ENCODE assay signal across 19 mouse cellular contexts in the genomic region with DNA sequence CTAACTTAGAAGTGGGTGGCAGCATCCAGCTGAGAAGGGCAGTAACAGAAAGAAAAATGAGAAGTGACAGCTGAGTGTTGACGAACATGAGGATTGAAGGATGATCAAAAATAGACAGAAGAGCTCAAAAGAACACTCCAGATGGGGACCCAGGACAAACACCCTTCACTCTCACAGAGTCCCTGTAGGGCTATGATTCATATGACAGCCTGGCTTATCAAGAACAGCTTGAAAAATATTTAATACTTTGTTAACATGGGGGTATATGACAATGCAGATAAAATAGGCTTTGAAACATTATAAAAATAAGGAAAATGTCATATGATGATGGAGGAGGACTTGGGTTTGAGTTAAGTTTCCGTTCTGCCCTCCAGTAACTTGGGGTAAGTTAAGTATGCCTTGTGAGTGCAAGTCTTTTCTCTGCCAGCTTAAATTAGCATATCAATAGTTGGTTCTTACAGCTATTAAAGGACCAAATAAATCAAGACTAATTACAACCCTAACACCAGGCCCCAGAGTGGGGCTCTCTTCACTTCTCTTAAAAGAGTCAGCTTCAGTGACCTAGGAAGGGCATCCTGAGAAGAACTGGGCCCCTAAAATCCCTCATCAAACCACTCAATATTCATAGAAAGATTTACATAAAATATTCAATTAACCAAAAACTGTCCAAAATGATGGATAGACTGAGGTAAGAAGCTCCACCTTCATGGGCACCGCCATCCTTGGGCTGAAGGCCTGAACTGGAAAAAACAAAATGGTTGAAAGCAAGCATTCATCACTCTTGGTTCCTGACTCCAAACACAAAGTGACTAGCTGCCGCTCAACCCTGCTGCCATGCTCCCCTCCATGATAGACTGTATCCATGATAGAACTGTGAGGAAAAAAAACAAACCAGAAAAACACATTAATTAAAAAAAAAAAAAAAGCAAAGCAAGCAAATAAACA.
DNase-seq lines count a peak whose midpoint lies in the region; ATAC-seq and TF ChIP-seq lines count a peak whose summit lies in the region.
"Had no signal": no experiment of that assay in that cellular context is flagged by ENCODE, and none has a peak within 500 bp of the region (broad histone marks: within the 10 kb centered on the region; RNA-seq: fewer than 3 reads in every experiment).

No protein-coding gene starts in this region.

- H3K27ac ChIP-seq in hindbrain, embryonic 11.5 days (ENCODE audit: low read depth, low read length), result no peak overlapping the region
- H3K27ac ChIP-seq in hindbrain, embryonic 10.5 days, result no peak overlapping the region
- no peak overlapping the region for H3K27ac ChIP-seq in midbrain, postnatal 0 days (ENCODE audit: low read depth, low read length)
- no peak overlapping the region for H3K27ac ChIP-seq in midbrain, embryonic 16.5 days (ENCODE audit: low read length)
- no peak overlapping the region for H3K27ac ChIP-seq in hindbrain, embryonic 15.5 days (replicated peaks)
- H3K27ac ChIP-seq: embryonic facial prominence, embryonic 12.5 days had no signal

- no peak overlapping the region for H3K9ac ChIP-seq in hindbrain, embryonic 11.5 days (ENCODE audit: low read depth, low read length)
- no peak overlapping the region for H3K9ac ChIP-seq in midbrain, postnatal 0 days (replicated peaks; ENCODE audit: low read length, poor library complexity, severe bottlenecking)
- no peak overlapping the region for H3K9ac ChIP-seq in midbrain, embryonic 16.5 days (ENCODE audit: low read depth, low read length)
- no peak overlapping the region for H3K9ac ChIP-seq in hindbrain, embryonic 15.5 days
- H3K9ac ChIP-seq: embryonic facial prominence, embryonic 12.5 days had no signal

- no peaks in the 10 kb centered on the region for H3K9me3 ChIP-seq in hindbrain, embryonic 11.5 days (ENCODE audit: control insufficient read depth, low read length)
- H3K9me3 ChIP-seq in hindbrain, embryonic 10.5 days, result no peaks in the 10 kb centered on the region
- no peaks in the 10 kb centered on the region for H3K9me3 ChIP-seq in midbrain, postnatal 0 days (ENCODE audit: low read length)
- no peaks in the 10 kb centered on the region for H3K9me3 ChIP-seq in midbrain, embryonic 16.5 days (replicated peaks; ENCODE audit: control insufficient read depth, low read length, poor library complexity, severe bottlenecking)
- no peaks in the 10 kb centered on the region for H3K9me3 ChIP-seq in hindbrain, embryonic 15.5 days
- H3K9me3 ChIP-seq: embryonic facial prominence, embryonic 12.5 days had no signal

- no peak for DNase-seq in hindbrain, embryonic 11.5 days (ENCODE audit: low spot score)
- DNase-seq in hindbrain, embryonic 10.5 days (ENCODE audit: low spot score), result no peak
- peak; percentile 33 for DNase-seq in midbrain, postnatal 0 days (ENCODE audit: low spot score)
- DNase-seq in heart, postnatal 14 days, result no peak
- DNase-seq: adrenal gland, postnatal 25 days; cerebellum, adult 8-10 months; heart, adult 18-20 months; kidney, adult 2 months; kidney, postnatal 14 days; left cerebral cortex, postnatal 4 days; lung, adult 2 months; lung, postnatal 4 days; right cerebral cortex, adult 18-20 months; thymus, postnatal 4 days had no signal

- intact Hi-C loops in heart, postnatal 14 days (cut with DNase I), result no loop called here

- H3K36me3 ChIP-seq in hindbrain, embryonic 11.5 days (ENCODE audit: control insufficient read depth, insufficient read depth, low read length), result no peaks in the 10 kb centered on the region
- no peaks in the 10 kb centered on the region for H3K36me3 ChIP-seq in hindbrain, embryonic 10.5 days
- H3K36me3 ChIP-seq in midbrain, postnatal 0 days (ENCODE audit: insufficient read depth, low read length), result no peaks in the 10 kb centered on the region
- no peaks in the 10 kb centered on the region for H3K36me3 ChIP-seq in midbrain, embryonic 16.5 days (ENCODE audit: control insufficient read depth, insufficient read depth, low read length)
- H3K36me3 ChIP-seq in hindbrain, embryonic 15.5 days, result no peaks in the 10 kb centered on the region
- H3K36me3 ChIP-seq: embryonic facial prominence, embryonic 12.5 days had no signal

- TF ChIP-seq CTCF in midbrain, postnatal 0 days (IDR thresholded peaks at IDR 0.05), result no peak

- no peak overlapping the region for H3K4me2 ChIP-seq in hindbrain, embryonic 11.5 days (replicated peaks; ENCODE audit: low read depth, low read length)
- no peak overlapping the region for H3K4me2 ChIP-seq in midbrain, postnatal 0 days (ENCODE audit: low read depth, low read length, poor library complexity, severe bottlenecking)
- H3K4me2 ChIP-seq in midbrain, embryonic 16.5 days (ENCODE audit: low read length), result no peak overlapping the region
- no peak overlapping the region for H3K4me2 ChIP-seq in hindbrain, embryonic 15.5 days
- H3K4me2 ChIP-seq: embryonic facial prominence, embryonic 12.5 days; liver, embryonic 11.5 days had no signal

- no peaks in the 10 kb centered on the region for H3K4me1 ChIP-seq in hindbrain, embryonic 11.5 days (replicated peaks; ENCODE audit: control insufficient read depth, insufficient read depth, low read length)
- H3K4me1 ChIP-seq in hindbrain, embryonic 10.5 days (replicated peaks), result no peaks in the 10 kb centered on the region
- H3K4me1 ChIP-seq in midbrain, postnatal 0 days (ENCODE audit: insufficient read depth, low read length), result no peaks in the 10 kb centered on the region
- no peaks in the 10 kb centered on the region for H3K4me1 ChIP-seq in midbrain, embryonic 16.5 days (ENCODE audit: control insufficient read depth, insufficient read depth, low read length)
- no peaks in the 10 kb centered on the region for H3K4me1 ChIP-seq in hindbrain, embryonic 15.5 days (replicated peaks)
- H3K4me1 ChIP-seq: embryonic facial prominence, embryonic 12.5 days had no signal

- 62% methylated on average over 4 of the region's 4 CpGs for WGBS in hindbrain, embryonic 11.5 days
- 73% methylated on average over 4 of the region's 4 CpGs for WGBS in hindbrain, embryonic 10.5 days
- 70% methylated on average over 4 of the region's 4 CpGs for WGBS in midbrain, postnatal 0 days
- 63% methylated on average over 4 of the region's 4 CpGs for WGBS in midbrain, embryonic 16.5 days
- WGBS in hindbrain, embryonic 15.5 days, result 41% methylated on average over 4 of the region's 4 CpGs

- no peak overlapping the region for H3K4me3 ChIP-seq in hindbrain, embryonic 11.5 days (ENCODE audit: low read depth, low read length)
- H3K4me3 ChIP-seq in hindbrain, embryonic 10.5 days, result no peak overlapping the region
- no peak overlapping the region for H3K4me3 ChIP-seq in midbrain, postnatal 0 days (ENCODE audit: low read depth, low read length)
- H3K4me3 ChIP-seq in midbrain, embryonic 16.5 days (ENCODE audit: low read depth, low read length), result no peak overlapping the region
- H3K4me3 ChIP-seq in hindbrain, embryonic 15.5 days, result no peak overlapping the region
- H3K4me3 ChIP-seq: embryonic facial prominence, embryonic 12.5 days had no signal

- H3K27me3 ChIP-seq in hindbrain, embryonic 11.5 days (ENCODE audit: control insufficient read depth, insufficient read depth, low read length), result no peaks in the 10 kb centered on the region
- H3K27me3 ChIP-seq in hindbrain, embryonic 10.5 days (ENCODE audit: insufficient read depth, poor library complexity, severe bottlenecking), result no peaks in the 10 kb centered on the region
- H3K27me3 ChIP-seq in midbrain, postnatal 0 days (ENCODE audit: insufficient read depth, low read length), result no peaks in the 10 kb centered on the region
- H3K27me3 ChIP-seq in midbrain, embryonic 16.5 days (ENCODE audit: control insufficient read depth, insufficient read depth, low read depth, low read length), result no peaks in the 10 kb centered on the region
- no peaks in the 10 kb centered on the region for H3K27me3 ChIP-seq in hindbrain, embryonic 15.5 days
- H3K27me3 ChIP-seq: embryonic facial prominence, embryonic 12.5 days had no signal

- peak; percentile 84 for ATAC-seq in hindbrain, embryonic 11.5 days (ENCODE audit: low FRiP score)
- no peak for ATAC-seq in midbrain, postnatal 0 days (ENCODE audit: low FRiP score)
- ATAC-seq in midbrain, embryonic 16.5 days, result no peak
- ATAC-seq in hindbrain, embryonic 15.5 days (ENCODE audit: low FRiP score, low read depth), result peak; percentile 61; the same call in 1 of the 2 replicates
- ATAC-seq in monocyte, adult 5-6 weeks (replicated peaks; ENCODE audit: insufficient number of reproducible peaks, low FRiP score, low TSS enrichment, poor library complexity, severe bottlenecking), result no peak

Comparison
In these comparisons a context has a peak if more than half of its experiments do, and no peak if none do; other contexts are left out.
1. ATAC-seq: peak in hindbrain, embryonic 11.5 days (single experiment) and hindbrain, embryonic 15.5 days (single experiment); none in midbrain, postnatal 0 days (single experiment), midbrain, embryonic 16.5 days (single experiment) and monocyte, adult 5-6 weeks (single experiment).